8 mouse cellular contexts compared by ENCODE assay signal in genomic region chr4:67208406-67208805, GRCm38 (mm10).
DNase-seq lines count a peak whose midpoint lies in the region.

No protein-coding gene starts in this region.

- DNase-seq in adrenal gland, adult 18-20 months (ENCODE audit: low spot score in 2 of 2) = peak; percentile 48 to 67
- DNase-seq in cerebellum, adult 9-11 months = peak; percentile 18
- peak; percentile 70 for DNase-seq in gastrocnemius, postnatal 25 days
- peak; percentile 33 for DNase-seq in kidney, adult 18-20 months
- peak; percentile 51 to 53 for DNase-seq in layer of hippocampus, postnatal 10 days (ENCODE audit: low spot score in 2 of 2)
- DNase-seq in lung, postnatal 10 days = peak; percentile 63
- DNase-seq in right cerebral cortex, postnatal 36 days (ENCODE audit: low spot score in 2 of 2) = peak; percentile 43 to 64
- peak; percentile 49 to 61 for DNase-seq in thymus, postnatal 36 days

Comparison
In these comparisons a context has a peak if more than half of its experiments do, and no peak if none do; other contexts are left out.
1. Peak in every context shown above with its lines: DNase-seq.
2. DNase-seq: peak in every context shown above with its lines; median percentile 70 in gastrocnemius, postnatal 25 days; 63 in lung, postnatal 10 days; 58 in adrenal gland, adult 18-20 months; 55 in thymus, postnatal 36 days; 54 in right cerebral cortex, postnatal 36 days; 52 in layer of hippocampus, postnatal 10 days; 33 in kidney, adult 18-20 months; 18 in cerebellum, adult 9-11 months.